8 mouse cellular contexts compared by ENCODE assay signal in the genomic region with DNA sequence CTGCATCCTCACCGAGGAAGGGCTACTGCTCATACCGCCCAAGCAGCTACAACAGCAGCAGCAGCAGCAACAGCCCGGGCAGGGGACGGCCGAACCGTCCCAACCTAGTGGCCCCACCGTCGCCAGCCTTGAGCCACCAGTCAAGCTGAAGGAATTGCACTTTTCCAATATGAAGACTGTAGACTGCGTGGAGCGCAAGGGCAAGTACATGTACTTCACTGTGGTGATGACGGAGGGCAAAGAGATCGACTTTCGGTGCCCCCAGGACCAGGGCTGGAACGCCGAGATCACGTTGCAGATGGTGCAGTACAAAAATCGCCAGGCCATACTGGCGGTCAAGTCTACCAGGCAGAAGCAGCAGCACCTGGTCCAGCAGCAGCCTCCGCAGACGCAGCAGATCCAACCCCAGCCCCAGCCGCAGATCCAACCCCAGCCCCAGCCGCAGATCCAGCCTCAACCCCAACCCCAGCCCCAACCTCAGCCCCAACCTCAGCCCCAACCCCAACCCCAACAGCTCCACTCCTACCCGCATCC. TPM values are rescaled to one million over a fixed set of nuclear protein-coding genes. Genes with fewer than 3 reads are reported as not detected.
DNase-seq lines count a peak whose midpoint lies in the region; ATAC-seq and TF ChIP-seq lines count a peak whose summit lies in the region.

No protein-coding gene starts in this region.

- H3K4me3 ChIP-seq in G1E (ENCODE audit: low read depth, low read length), result peak overlapping the region; percentile 94
- H3K4me3 ChIP-seq in embryonic facial prominence, embryonic 12.5 days, result peak overlapping the region; percentile 69
- peak overlapping the region; percentile 63 for H3K4me3 ChIP-seq in hindbrain, embryonic 11.5 days (ENCODE audit: low read depth, low read length)
- peak overlapping the region; percentile 81 for H3K4me3 ChIP-seq in liver, postnatal 0 days (ENCODE audit: low read depth, low read length)
- peak overlapping the region; percentile 86 for H3K4me3 ChIP-seq in olfactory bulb, adult 2 months (ENCODE audit: insufficient read depth, low read depth, low read length)

- WGBS in embryonic facial prominence, embryonic 12.5 days, result 0% methylated on average over 18 of the region's 23 CpGs
- under 1% methylated on average over 21 of the region's 23 CpGs for WGBS in hindbrain, embryonic 11.5 days
- under 1% methylated on average over 20 of the region's 23 CpGs for WGBS in liver, postnatal 0 days (ENCODE audit: insufficient replicate concordance)
- WGBS in olfactory bulb, adult 2 months, result 0% methylated on average over 23 of the region's 23 CpGs

- DNase-seq in layer of hippocampus, postnatal 10 days (ENCODE audit: low spot score in 2 of 2), result peak; percentile 48 to 54
- DNase-seq in layer of hippocampus, adult 9-11 months, result no peak
- peak; percentile 26 for DNase-seq in G1E (ENCODE audit: low spot score)
- no peak for DNase-seq in hindbrain, embryonic 11.5 days (ENCODE audit: low spot score)
- no peak for DNase-seq in liver, postnatal 0 days
- no peak for DNase-seq in left cerebral cortex, postnatal 25 days (ENCODE audit: low spot score in 2 of 2)

- peak overlapping the region; percentile 77 for H3K4me2 ChIP-seq in embryonic facial prominence, embryonic 12.5 days (replicated peaks)
- H3K4me2 ChIP-seq in hindbrain, embryonic 11.5 days (replicated peaks; ENCODE audit: low read depth, low read length), result peak overlapping the region; percentile 57
- peak overlapping the region; percentile 82 for H3K4me2 ChIP-seq in liver, postnatal 0 days (ENCODE audit: low read depth, low read length)

- peaks cover 7% of the 10 kb centered on the region for H3K36me3 ChIP-seq in G1E (replicated peaks)
- no peaks in the 10 kb centered on the region for H3K36me3 ChIP-seq in embryonic facial prominence, embryonic 12.5 days
- H3K36me3 ChIP-seq in hindbrain, embryonic 11.5 days (ENCODE audit: control insufficient read depth, insufficient read depth, low read length), result no peaks in the 10 kb centered on the region
- H3K36me3 ChIP-seq in liver, postnatal 0 days (replicated peaks; ENCODE audit: insufficient read depth, low read length), result no peaks in the 10 kb centered on the region

- no peak for TF ChIP-seq POLR2A in olfactory bulb, adult 2 months (IDR thresholded peaks at IDR 0.05; ENCODE audit: insufficient read depth, low read depth, low read length)

- peak overlapping the region; percentile 93 for H3K27ac ChIP-seq in embryonic facial prominence, embryonic 12.5 days
- peak overlapping the region; percentile 84 for H3K27ac ChIP-seq in hindbrain, embryonic 11.5 days (ENCODE audit: low read depth, low read length)
- peak overlapping the region; percentile 93 for H3K27ac ChIP-seq in liver, postnatal 0 days (ENCODE audit: low read depth)
- H3K27ac ChIP-seq in olfactory bulb, adult 2 months (ENCODE audit: insufficient read depth, low read depth, low read length), result peak overlapping the region; percentile 93

- H3K4me1 ChIP-seq in G1E (ENCODE audit: insufficient read depth, low read depth, low read length), result peaks cover 52% of the 10 kb centered on the region
- peaks cover 25% of the 10 kb centered on the region for H3K4me1 ChIP-seq in embryonic facial prominence, embryonic 12.5 days
- H3K4me1 ChIP-seq in hindbrain, embryonic 11.5 days (replicated peaks; ENCODE audit: control insufficient read depth, insufficient read depth, low read length), result peaks cover 3% of the 10 kb centered on the region; the same call in 1 of the 2 replicates
- peaks cover 9% of the 10 kb centered on the region for H3K4me1 ChIP-seq in liver, postnatal 0 days (ENCODE audit: insufficient read depth)
- H3K4me1 ChIP-seq in olfactory bulb, adult 2 months (ENCODE audit: control insufficient read depth, insufficient read depth, low read length), result peaks cover 9% of the 10 kb centered on the region

- no peak for TF ChIP-seq CTCF in G1E (IDR thresholded peaks at IDR 0.05; ENCODE audit: low read depth, low read length)
- TF ChIP-seq CTCF in liver, postnatal 0 days (IDR thresholded peaks at IDR 0.05; ENCODE audit: low read depth), result no peak
- no peak for TF ChIP-seq CTCF in olfactory bulb, adult 2 months (IDR thresholded peaks at IDR 0.05; ENCODE audit: insufficient read depth, low read depth, low read length)

- intact Hi-C loops in left cerebral cortex, postnatal 25 days (cut with DNase I), result loop anchor here (2.0 to 5.0 kb wide), 3 partner anchors 34 to 375 kb away; no protein-coding TSS in a partner anchor

- H3K9ac ChIP-seq in embryonic facial prominence, embryonic 12.5 days, result peak overlapping the region; percentile 76
- H3K9ac ChIP-seq in hindbrain, embryonic 11.5 days (ENCODE audit: low read depth, low read length), result peak overlapping the region; percentile 72
- H3K9ac ChIP-seq in liver, postnatal 0 days (replicated peaks), result peak overlapping the region; percentile 84

- no peaks in the 10 kb centered on the region for H3K9me3 ChIP-seq in G1E (replicated peaks)
- H3K9me3 ChIP-seq in embryonic facial prominence, embryonic 12.5 days, result no peaks in the 10 kb centered on the region
- H3K9me3 ChIP-seq in hindbrain, embryonic 11.5 days (ENCODE audit: control insufficient read depth, low read length), result no peaks in the 10 kb centered on the region
- H3K9me3 ChIP-seq in liver, postnatal 0 days (ENCODE audit: low read length), result no peaks in the 10 kb centered on the region

- no peaks in the 10 kb centered on the region for H3K27me3 ChIP-seq in G1E (ENCODE audit: insufficient read depth, low read length)
- H3K27me3 ChIP-seq in embryonic facial prominence, embryonic 12.5 days, result no peaks in the 10 kb centered on the region
- no peaks in the 10 kb centered on the region for H3K27me3 ChIP-seq in hindbrain, embryonic 11.5 days (ENCODE audit: control insufficient read depth, insufficient read depth, low read length)
- peaks cover 13% of the 10 kb centered on the region; the same call in 1 of the 2 replicates for H3K27me3 ChIP-seq in liver, postnatal 0 days (ENCODE audit: insufficient read depth, low read length)

- no peak for TF ChIP-seq EP300 in liver, postnatal 0 days (IDR thresholded peaks at IDR 0.05; ENCODE audit: low read depth)

- no peak for ATAC-seq in G1E (ENCODE audit: extremely low read depth, insufficient number of reproducible peaks, low FRiP score, poor library complexity, severe bottlenecking)
- ATAC-seq in embryonic facial prominence, embryonic 12.5 days (ENCODE audit: insufficient number of reproducible peaks, insufficient read depth, low FRiP score, low TSS enrichment), result peak; percentile 29
- ATAC-seq in hindbrain, embryonic 11.5 days (ENCODE audit: low FRiP score), result peak; percentile 40
- peak; percentile 9 for ATAC-seq in liver, postnatal 0 days

RNA-seq across cellular contexts. Expression of gene Phlda1, which starts 0.9 kb away (rescaled TPM):
- 10 to 100 TPM; 23.1 to 23.5 TPM for total RNA-seq in layer of hippocampus, postnatal 10 days (2021)
- total RNA-seq in G1E (2014; fragmentation: Nextera tagmentation) (17.4 and 23.5 TPM in 2 replicates), G1E (2017) (2.6 and 3.2 TPM in 2 replicates)
- 43.1 and 53.2 TPM in 2 replicates for polyA plus RNA-seq in G1E (2012)
- polyA plus RNA-seq in embryonic facial prominence, embryonic 12.5 days (2016; fragmentation: Nextera tagmentation; extraction: Ambion mirVana), result 34.7 and 37.4 TPM in 2 replicates
- polyA plus RNA-seq in hindbrain, embryonic 11.5 days (2014; fragmentation: Nextera tagmentation; extraction: Ambion mirVana), result 30.0 TPM in 2 replicates
- 29.6 and 32.1 TPM in 2 replicates for polyA plus RNA-seq in liver, postnatal 0 days (2015; fragmentation: Nextera tagmentation; extraction: Ambion mirVana)
- polyA plus RNA-seq in olfactory bulb, adult 2 months (2012; ENCODE audit: insufficient read depth, insufficient read length, low replicate concordance, missing spikeins), result not detected in 2 replicates
- 10 to 100 TPM; 35.1 to 35.6 TPM for total RNA-seq in left cerebral cortex, postnatal 25 days (2021)

RNA-seq across cellular contexts. Expression of gene Nap1l1, which starts 34.0 kb away (rescaled TPM):
- total RNA-seq in layer of hippocampus, postnatal 10 days (2021), result 100 to 1,000 TPM; 202 to 209 TPM
- 541 and 552 TPM in 2 replicates for total RNA-seq in G1E (2014; fragmentation: Nextera tagmentation)
- 281 and 370 TPM in 2 replicates for total RNA-seq in G1E (2017)
- polyA plus RNA-seq in G1E (2012), result 199 and 223 TPM in 2 replicates
- 286 and 315 TPM in 2 replicates for polyA plus RNA-seq in embryonic facial prominence, embryonic 12.5 days (2016; fragmentation: Nextera tagmentation; extraction: Ambion mirVana)
- polyA plus RNA-seq in hindbrain, embryonic 11.5 days (2014; fragmentation: Nextera tagmentation; extraction: Ambion mirVana), result 372 and 407 TPM in 2 replicates
- polyA plus RNA-seq in liver, postnatal 0 days (2015; fragmentation: Nextera tagmentation; extraction: Ambion mirVana), result 69.9 and 73.7 TPM in 2 replicates
- polyA plus RNA-seq in olfactory bulb, adult 2 months (2012; ENCODE audit: insufficient read depth, insufficient read length, low replicate concordance, missing spikeins), result not detected in 2 replicates
- 100 to 1,000 TPM; 223 to 236 TPM for total RNA-seq in left cerebral cortex, postnatal 25 days (2021)

Comparison
In these comparisons a context has a peak if more than half of its experiments do, and no peak if none do; other contexts are left out.
1. DNase-seq: peak in layer of hippocampus, postnatal 10 days (2 of 2) and G1E (single experiment); none in layer of hippocampus, adult 9-11 months (single experiment), hindbrain, embryonic 11.5 days (single experiment), liver, postnatal 0 days (single experiment) and left cerebral cortex, postnatal 25 days (0 of 2).
2. RNA of gene Phlda1, which starts 0.9 kb away (polyA plus RNA-seq): 43.1 to 53.2 TPM in G1E, 34.7 to 37.4 TPM in embryonic facial prominence, embryonic 12.5 days, 30.0 TPM in hindbrain, embryonic 11.5 days and 29.6 to 32.1 TPM in liver, postnatal 0 days; not detected in olfactory bulb, adult 2 months; every median in the first group is over 10 times any median in the second.
3. Peak in every context shown above with its lines, with median percentiles within 50 percentile points of each other: H3K4me3 ChIP-seq, H3K27ac ChIP-seq, H3K4me2 ChIP-seq and H3K9ac ChIP-seq.